Comparison of ENCODE assay signal across 21 mouse cellular contexts in genomic region chr7:80697859-80698258, GRCm38 (mm10).
"Had no signal": no experiment of that assay in that cellular context is flagged by ENCODE, and none has a peak within 500 bp of the region (broad histone marks: within the 10 kb centered on the region; RNA-seq: fewer than 3 reads in every experiment).

No protein-coding gene starts in this region.

- H3K4me2 ChIP-seq: liver, embryonic 15.5 days; lung, embryonic 15.5 days; midbrain, embryonic 11.5 days; midbrain, embryonic 13.5 days; midbrain, embryonic 15.5 days; neural tube, embryonic 13.5 days; neural tube, embryonic 15.5 days had no signal

- H3K27ac ChIP-seq: liver, embryonic 15.5 days; lung, embryonic 15.5 days; macrophage; midbrain, embryonic 13.5 days; midbrain, embryonic 15.5 days; neural tube, embryonic 13.5 days; neural tube, embryonic 15.5 days had no signal

- DNase-seq: liver, postnatal 0 days; lung, adult 2 months; lung, postnatal 14 days; lung, postnatal 36 days; retina, postnatal 1 day; right cerebral cortex, adult 18-20 months; right cerebral cortex, postnatal 25 days; right cerebral cortex, postnatal 4 days; spleen, adult 18-20 months; thymus, adult 18-20 months; thymus, postnatal 25 days had no signal

- H3K4me1 ChIP-seq: lung, embryonic 15.5 days; midbrain, embryonic 13.5 days; midbrain, embryonic 15.5 days; neural tube, embryonic 13.5 days; neural tube, embryonic 15.5 days had no signal

- H3K4me3 ChIP-seq: liver, embryonic 15.5 days; lung, embryonic 15.5 days; megakaryocyte, embryonic 14.5 days; midbrain, embryonic 13.5 days; midbrain, embryonic 15.5 days; neural tube, embryonic 13.5 days; neural tube, embryonic 15.5 days had no signal

- H3K9me3 ChIP-seq: liver, embryonic 15.5 days; lung, embryonic 15.5 days; megakaryocyte, embryonic 14.5 days; midbrain, embryonic 13.5 days; midbrain, embryonic 15.5 days; neural tube, embryonic 13.5 days; neural tube, embryonic 15.5 days had no signal

- ATAC-seq: liver, postnatal 0 days; lung, postnatal 0 days; midbrain, embryonic 13.5 days; midbrain, embryonic 15.5 days had no signal

- H3K36me3 ChIP-seq: liver, embryonic 15.5 days; lung, embryonic 15.5 days; midbrain, embryonic 13.5 days; midbrain, embryonic 15.5 days; neural tube, embryonic 13.5 days; neural tube, embryonic 15.5 days had no signal

- H3K9ac ChIP-seq: liver, embryonic 15.5 days; liver, postnatal 0 days; lung, embryonic 15.5 days; midbrain, embryonic 13.5 days; midbrain, embryonic 15.5 days; neural tube, embryonic 13.5 days; neural tube, embryonic 15.5 days had no signal

- H3K27me3 ChIP-seq: liver, embryonic 15.5 days; lung, embryonic 15.5 days; megakaryocyte, embryonic 14.5 days; midbrain, embryonic 13.5 days; midbrain, embryonic 15.5 days; neural tube, embryonic 13.5 days; neural tube, embryonic 15.5 days had no signal
